Mouse (Mus musculus) hindbrain, embryonic 14.5 days (tissue): ENCODE measurements around the gene Mapk8. TPM values are rescaled to one million over a fixed set of nuclear protein-coding genes. Genes with fewer than 3 reads are reported as not detected.
"Not testable (repeated sequence)": the region's sequence is repeated elsewhere in the genome, so short reads cannot be mapped to it uniquely, and the experiment has no call there.

Experiments used
- ATAC-seq: fragments of 200-750 bp; cut with Nextera tagmentation; 2 replicates; pipeline ENCODE4 v1.8.0; 2017; ENCODE audit warnings: moderate number of reproducible peaks, mild to moderate bottlenecking, moderate TSS enrichment, moderate library complexity; ENCODE audit not compliant: low FRiP score
- DNase-seq: peaks from one replicate; pipeline ENCODE4 v3.0.0-alpha.2; 2015; ENCODE audit warnings: low spot score
- H3K27ac ChIP-seq: fragments of 300-500 bp; sonication (generic); 2 replicates; pipeline ENCODE4 v1.5.1; 2014; ENCODE audit warnings: mild to moderate bottlenecking, moderate library complexity
- H3K27me3 ChIP-seq: fragments of 300-500 bp; sonication (generic); 2 replicates; pipeline ENCODE4 v1.6.1; 2014; ENCODE audit warnings: mild to moderate bottlenecking, low read length, mixed read lengths; ENCODE audit not compliant: control insufficient read depth, insufficient read depth
- H3K36me3 ChIP-seq: fragments of 300-500 bp; sonication (generic); replicated peaks from 2 replicates; pipeline ENCODE4 v1.6.1; 2014; ENCODE audit not compliant: control insufficient read depth, insufficient read depth
- H3K4me1 ChIP-seq: fragments of 300-500 bp; sonication (generic); replicated peaks from 2 replicates; pipeline ENCODE4 v1.6.1; 2014; ENCODE audit warnings: antibody characterized with exemption, low read length, mixed read lengths; ENCODE audit not compliant: control insufficient read depth, insufficient read depth
- H3K4me2 ChIP-seq: fragments of 300-500 bp; sonication (generic); replicated peaks from 2 replicates; pipeline ENCODE4 v1.6.1; 2014; ENCODE audit warnings: mild to moderate bottlenecking, moderate library complexity
- H3K4me3 ChIP-seq: fragments of 300-500 bp; sonication (generic); replicated peaks from 2 replicates; pipeline ENCODE4 v1.5.1; 2014; ENCODE audit warnings: mild to moderate bottlenecking, low read length
- H3K9ac ChIP-seq: fragments of 300-500 bp; sonication (generic); 2 replicates; pipeline ENCODE4 v1.6.1; 2014
- H3K9me3 ChIP-seq: fragments of 300-500 bp; sonication (generic); 2 replicates; pipeline ENCODE4 v1.6.1; 2016; ENCODE audit warnings: low read length; ENCODE audit not compliant: control insufficient read depth
- WGBS: fragments of 180-500 bp; shearing (Covaris S2); extraction: QIAGEN DNeasy Blood & Tissue Kit; methylation state at CpG from one replicate; pipeline ENCODE4 v1.1.7; 2014; 5-methylcytosine and 5-hydroxymethylcytosine counted together
- polyA plus RNA-seq: library from polyadenylated mRNA; unstranded; fragments of >200 nt; fragmentation: Nextera tagmentation; extraction: Ambion mirVana; gene quantifications from 2 replicates; pipeline ENCODE4 v1.2.1, GENCODE M21; 2014

Mapk8 gene
- polyA plus RNA-seq, 1 experiment from 2014 or later = 45.4 TPM

- no peak overlapping the region for H3K9ac ChIP-seq
- H3K27ac ChIP-seq = no peak overlapping the region
- DNase-seq (no peak), ATAC-seq (no peak)
- H3K27me3 ChIP-seq = peaks cover 17% of the 10 kb centered on the region; the same call in 1 of the 2 replicates
- H3K4me2 ChIP-seq = no peak overlapping the region
- peaks cover 7% of the 10 kb centered on the region for H3K4me1 ChIP-seq
- no peaks in the 10 kb centered on the region for H3K9me3 ChIP-seq
- no peak overlapping the region for H3K4me3 ChIP-seq
- H3K36me3 ChIP-seq = no peaks in the 10 kb centered on the region
Measured at GRCm38 (mm10) chr14:33450331-33450730, 3.4 kb upstream of the Mapk8 start.

GRCm38 (mm10) chr14:33449296-33449840, 2.4 kb upstream of the Mapk8 start:
- Histone ChIP-seq H3K36me3 (no peaks in the 10 kb centered on the region), H3K4me1 (peaks cover 12% of the 10 kb centered on the region), H3K4me2 (no peak overlapping the region), H3K27me3 (peaks cover 17% of the 10 kb centered on the region; the same call in 1 of the 2 replicates), H3K27ac (no peak overlapping the region), H3K9me3 (no peaks in the 10 kb centered on the region), H3K4me3 (no peak overlapping the region), H3K9ac (no peak overlapping the region)
- no peak for ATAC-seq
- no peak for DNase-seq
- WGBS = 86% methylated on average over 2 of the region's 2 CpGs

DNA sequence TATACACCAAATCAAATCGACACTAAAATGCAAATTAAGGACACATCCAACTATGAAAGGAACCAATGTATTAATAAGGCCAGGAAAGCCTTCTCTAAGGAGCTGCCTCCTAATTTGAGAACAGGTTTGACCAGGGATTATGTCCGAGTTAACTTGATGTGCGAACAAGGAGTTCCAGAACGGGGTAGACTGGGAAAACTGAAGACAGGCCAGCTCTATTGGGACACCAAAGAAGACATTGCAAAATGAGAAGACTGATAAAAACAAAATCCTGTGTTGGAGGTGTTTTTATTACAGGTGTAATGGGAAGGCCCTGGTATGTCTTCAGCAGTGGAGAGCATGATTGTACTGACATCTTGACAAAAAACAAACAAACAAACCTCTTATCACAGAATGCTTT, 1.3 kb upstream of the Mapk8 start:
- Histone ChIP-seq H3K4me3 (no peak overlapping the region), H3K9ac (no peak overlapping the region), H3K4me2 (no peak overlapping the region), H3K9me3 (no peaks in the 10 kb centered on the region), H3K27ac (no peak overlapping the region), H3K27me3 (peaks cover 17% of the 10 kb centered on the region; the same call in 1 of the 2 replicates), H3K36me3 (no peaks in the 10 kb centered on the region), H3K4me1 (peaks cover 22% of the 10 kb centered on the region)
- 89% methylated on average over 4 of the region's 4 CpGs for WGBS
- ATAC-seq (no peak), DNase-seq (no peak)

- DNase-seq (peak; percentile 29), ATAC-seq (peak; percentile 49; the same call in 1 of the 2 replicates)
- H3K4me1 ChIP-seq = peaks cover 25% of the 10 kb centered on the region
Measured at GRCm38 (mm10) chr14:33446561-33447023, 366 bp downstream of the Mapk8 start.

DNA sequence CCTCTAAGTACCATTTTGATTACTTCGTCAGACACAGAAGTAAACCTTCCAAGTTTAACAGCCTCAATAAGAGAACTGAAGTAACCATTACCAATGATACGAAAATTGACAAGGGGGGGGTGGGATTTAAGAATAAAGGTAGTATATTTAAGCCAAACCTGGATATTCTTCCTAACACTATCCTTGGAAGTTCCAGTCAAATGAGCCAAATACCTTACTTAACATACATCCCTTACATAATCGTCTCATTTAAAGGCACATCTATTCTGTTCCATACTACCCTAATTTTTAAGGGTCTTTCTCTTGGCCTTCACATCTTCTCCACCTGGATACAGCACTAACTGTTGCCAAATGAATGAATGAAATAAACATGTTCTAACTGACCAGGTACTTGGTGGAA, 996 bp downstream of the Mapk8 start:
- DNase-seq (no peak), ATAC-seq (no peak)
- Histone ChIP-seq H3K4me1 (peaks cover 25% of the 10 kb centered on the region), H3K9ac (peak overlapping the region; percentile 96), H3K9me3 (no peaks in the 10 kb centered on the region), H3K4me3 (peak overlapping the region; percentile 80), H3K27ac (no peak overlapping the region), H3K27me3 (peaks cover 17% of the 10 kb centered on the region; the same call in 1 of the 2 replicates), H3K36me3 (no peaks in the 10 kb centered on the region), H3K4me2 (peak overlapping the region; percentile 59)
- 39% methylated on average over 3 of the region's 3 CpGs for WGBS

More at GRCm38 (mm10) chr14:33446561-33447023, 366 bp downstream of the Mapk8 start:
- Histone ChIP-seq H3K9ac (peak overlapping the region; percentile 96), H3K4me3 (peak overlapping the region; percentile 80), H3K36me3 (no peaks in the 10 kb centered on the region), H3K4me2 (peak overlapping the region; percentile 59), H3K27me3 (peaks cover 17% of the 10 kb centered on the region; the same call in 1 of the 2 replicates), H3K9me3 (no peaks in the 10 kb centered on the region), H3K27ac (peak overlapping the region; percentile 96)
- under 1% methylated on average over 50 of the region's 72 CpGs for WGBS

DNA sequence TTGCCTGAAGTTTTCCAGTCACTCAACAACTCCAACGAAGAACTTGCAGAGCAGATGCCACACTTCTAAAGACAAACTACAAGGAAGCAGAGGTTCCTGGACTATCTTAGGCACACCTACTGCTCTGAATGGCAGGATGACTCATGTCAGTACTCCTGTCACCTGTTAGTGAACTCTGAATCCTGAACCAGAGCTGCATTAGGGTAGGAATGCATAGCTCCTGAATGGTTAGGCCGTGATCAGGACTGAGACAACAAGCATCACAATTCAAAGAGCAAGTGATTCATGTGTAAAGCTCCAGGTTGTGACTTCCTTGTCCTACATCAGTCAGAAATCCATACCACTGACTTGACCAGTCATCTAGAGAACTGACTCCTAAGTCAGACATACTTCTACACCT, 3.2 kb downstream of the Mapk8 start:
- no peaks in the 10 kb centered on the region for H3K9me3 ChIP-seq
- H3K4me2 ChIP-seq = no peak overlapping the region
- peaks cover 8% of the 10 kb centered on the region; the same call in 1 of the 2 replicates for H3K27me3 ChIP-seq
- no peak overlapping the region for H3K9ac ChIP-seq
- H3K36me3 ChIP-seq = no peaks in the 10 kb centered on the region
- H3K4me3 ChIP-seq = no peak overlapping the region
- H3K4me1 ChIP-seq = peaks cover 25% of the 10 kb centered on the region
- H3K27ac ChIP-seq = no peak overlapping the region
- no peak for ATAC-seq
- WGBS = 88% methylated on average over 2 of the region's 2 CpGs
- no peak for DNase-seq

- ATAC-seq, H3K4me1 ChIP-seq: not testable (repeated sequence)
Measured at GRCm38 (mm10) chr14:33432485-33432884, 14.5 kb downstream of the Mapk8 start.

DNA sequence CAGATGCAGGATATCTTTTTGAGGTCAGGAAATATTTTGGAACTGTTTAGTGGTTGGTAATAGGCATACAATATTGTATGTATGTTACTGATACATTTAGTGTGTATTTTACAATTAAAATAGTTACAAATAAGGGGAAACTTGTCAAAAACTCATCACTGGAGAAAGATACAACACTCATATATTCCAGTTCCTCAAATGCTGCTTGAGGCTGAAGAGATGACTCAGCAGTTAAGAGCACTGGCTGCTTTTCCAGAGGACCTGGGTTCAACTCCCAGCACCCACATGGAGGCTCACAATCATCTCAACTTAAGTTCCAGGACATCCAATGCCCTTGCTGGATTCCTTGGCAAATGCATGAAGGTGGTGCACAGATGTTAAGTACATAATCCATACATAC, 22.8 kb downstream of the Mapk8 start:
- no peak overlapping the region for H3K4me2 ChIP-seq
- no peak overlapping the region for H3K9ac ChIP-seq
- no peaks in the 10 kb centered on the region for H3K9me3 ChIP-seq
- H3K27me3 ChIP-seq = no peaks in the 10 kb centered on the region
- no peak overlapping the region for H3K27ac ChIP-seq
- H3K36me3 ChIP-seq = no peaks in the 10 kb centered on the region
- DNase-seq (no peak), ATAC-seq (no peak)
- H3K4me1 ChIP-seq = no peaks in the 10 kb centered on the region
- no peak overlapping the region for H3K4me3 ChIP-seq

More at GRCm38 (mm10) chr14:33432485-33432884, 14.5 kb downstream of the Mapk8 start:
- not testable (repeated sequence) for H3K9ac ChIP-seq, DNase-seq, H3K27ac ChIP-seq, H3K36me3 ChIP-seq, H3K4me3 ChIP-seq, H3K27me3 ChIP-seq, H3K4me2 ChIP-seq, H3K9me3 ChIP-seq
- 80% methylated on average over 4 of the region's 4 CpGs for WGBS

GRCm38 (mm10) chr14:33423003-33423402, 24.0 kb downstream of the Mapk8 start:
- WGBS = 96% methylated on average over 1 of the region's 1 CpGs
- DNase-seq = no peak
- no peaks in the 10 kb centered on the region for H3K4me1 ChIP-seq
- ATAC-seq = no peak
- H3K4me2 ChIP-seq = no peak overlapping the region
- H3K9me3 ChIP-seq = no peaks in the 10 kb centered on the region
- no peak overlapping the region for H3K27ac ChIP-seq
- H3K4me3 ChIP-seq = no peak overlapping the region
- H3K9ac ChIP-seq = no peak overlapping the region
- no peaks in the 10 kb centered on the region for H3K27me3 ChIP-seq
- H3K36me3 ChIP-seq = no peaks in the 10 kb centered on the region
